Mouse (Mus musculus): ENCODE results near the gene Acvr2a.

DNA sequence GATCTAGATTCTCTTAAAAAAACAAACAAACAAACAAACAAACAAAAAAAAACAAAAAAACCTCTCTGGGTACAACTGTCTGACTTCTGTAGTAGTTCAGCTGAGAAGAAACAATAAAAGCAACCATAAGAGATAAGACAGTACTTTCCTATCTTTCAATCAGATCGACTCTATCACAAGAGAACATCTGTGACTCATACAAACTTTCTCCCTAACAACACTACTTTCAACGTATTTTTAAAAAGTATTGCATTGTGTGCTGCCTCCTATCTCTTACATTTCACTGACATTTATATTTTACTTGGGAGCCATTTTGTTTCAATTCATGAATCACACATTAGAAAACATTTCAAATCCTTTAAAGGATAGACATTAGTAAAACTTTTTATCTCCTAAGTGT is 121.1 kb downstream of the Acvr2a start:
- TF ChIP-seq GATA1 (IDR thresholded peaks at IDR 0.05; ENCODE audit: low read length) (no peak), TAL1 (IDR thresholded peaks at IDR 0.05; ENCODE audit: low read length) (no peak)

Measured in erythroblast, embryonic 14.5 days (primary cell).